Mouse (Mus musculus) heart, postnatal 0 days (tissue): Measurements from ENCODE around the gene Tmem82.

Experiments
- CTCF ChIP-seq: IDR thresholded peaks from 2 replicates; pipeline ENCODE4 v1.5.1; 2016; ENCODE audit warnings: antibody characterized with exemption, control low read depth, low read depth
- EP300 ChIP-seq: IDR thresholded peaks from 2 replicates; pipeline ENCODE4 v1.6.1; 2016; ENCODE audit warnings: antibody characterized with exemption, low read depth

DNA sequence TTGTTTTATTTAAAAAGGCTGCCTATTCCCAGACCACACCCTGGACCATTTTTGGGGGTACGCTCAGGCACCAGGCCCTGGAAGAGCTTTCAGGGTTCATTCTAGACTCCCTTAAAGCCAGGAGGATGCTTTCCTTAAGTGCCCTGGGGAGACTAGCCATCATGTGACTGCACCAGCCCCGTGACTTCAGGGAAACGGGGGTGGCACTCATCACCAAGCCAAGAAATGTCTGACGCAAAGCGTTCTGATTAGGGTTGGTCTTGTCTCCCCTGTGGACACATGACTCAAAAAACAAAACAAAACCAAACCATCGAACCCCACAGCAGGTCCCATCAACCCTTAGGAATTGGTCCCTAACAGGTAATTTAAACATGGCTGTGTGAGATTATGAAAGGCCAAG is 32.9 kb upstream of the Tmem82 start:
- TF ChIP-seq CTCF (no peak), EP300 (no peak)
